Mouse (Mus musculus) B cell, adult 2 months (primary cell): ENCODE data around the gene Islr2.
A peak's percentile ranks its signal among the peaks of the same experiment; 100 is the strongest.

Experiments used
- DNase-seq, 2 experiments: peaks; one replicate each; pipeline ENCODE4 v3.0.0; 2022

The Islr2 gene

GRCm38 (mm10) chr9:58196610-58197567 is 7.2 kb downstream of the Islr2 start:
- peak in 1 of 2 experiments; percentile 31 for DNase-seq

GRCm38 (mm10) chr9:58196141-58196540 is 8.0 kb downstream of the Islr2 start:
- no peak for DNase-seq

GRCm38 (mm10) chr9:58195671-58196070 is 8.4 kb downstream of the Islr2 start:
- DNase-seq: no peak

- no peak for DNase-seq
Observed at GRCm38 (mm10) chr9:58194222-58194621, 9.9 kb downstream of the Islr2 start.

GRCm38 (mm10) chr9:58184456-58184855 is 19.7 kb downstream of the Islr2 start:
- DNase-seq: no peak

GRCm38 (mm10) chr9:58179390-58179789 is 24.7 kb downstream of the Islr2 start:
- DNase-seq: no peak

GRCm38 (mm10) chr9:58177165-58177564 is 27.0 kb downstream of the Islr2 start:
- no peak for DNase-seq

- no peak for DNase-seq
Observed at GRCm38 (mm10) chr9:58175745-58176487, 28.2 kb downstream of the Islr2 start.

- no peak for DNase-seq
Observed at GRCm38 (mm10) chr9:58174818-58175251, 29.3 kb downstream of the Islr2 start.

GRCm38 (mm10) chr9:58172863-58173262 is 31.3 kb downstream of the Islr2 start:
- DNase-seq: no peak

- DNase-seq: no peak
Observed at GRCm38 (mm10) chr9:58169426-58169825, 34.7 kb downstream of the Islr2 start.

GRCm38 (mm10) chr9:58168880-58169279 is 35.2 kb downstream of the Islr2 start:
- no peak for DNase-seq

- no peak for DNase-seq
Observed at GRCm38 (mm10) chr9:58165779-58166178, 38.3 kb downstream of the Islr2 start.

GRCm38 (mm10) chr9:58163146-58163545 is 41.0 kb downstream of the Islr2 start:
- DNase-seq: no peak

- DNase-seq: no peak
Observed at GRCm38 (mm10) chr9:58162173-58162572, 41.9 kb downstream of the Islr2 start.

GRCm38 (mm10) chr9:58160315-58160714 is 43.8 kb downstream of the Islr2 start:
- peak; percentile 38 to 44 for DNase-seq

GRCm38 (mm10) chr9:58159855-58160254 is 44.3 kb downstream of the Islr2 start:
- no peak for DNase-seq

GRCm38 (mm10) chr9:58158541-58159311 is 45.4 kb downstream of the Islr2 start:
- DNase-seq: no peak

GRCm38 (mm10) chr9:58157838-58158237 is 46.3 kb downstream of the Islr2 start:
- DNase-seq: no peak

GRCm38 (mm10) chr9:58156819-58157560 is 47.1 kb downstream of the Islr2 start:
- no peak for DNase-seq

GRCm38 (mm10) chr9:58155366-58155765 is 48.8 kb downstream of the Islr2 start:
- DNase-seq: no peak

- DNase-seq: no peak
Observed at GRCm38 (mm10) chr9:58153095-58153494, 51.0 kb downstream of the Islr2 start.
